Mouse (Mus musculus) midbrain, postnatal 0 days (tissue): ENCODE measurements around the gene Slc38a5. TPM values are rescaled to one million over a fixed set of nuclear protein-coding genes. Genes with fewer than 3 reads are reported as not detected.

Experiments used
- ATAC-seq: fragments of 200-750 bp; cut with Nextera tagmentation; 2 replicates; pipeline ENCODE4 v1.8.0; 2017; ENCODE audit warnings: moderate number of reproducible peaks, mild to moderate bottlenecking, moderate TSS enrichment, moderate library complexity; ENCODE audit not compliant: low FRiP score
- DNase-seq: peaks from one replicate; pipeline ENCODE4 v3.0.0-alpha.2; 2015; ENCODE audit warnings: low spot score
- H3K27ac ChIP-seq: fragments of 300-500 bp; sonication (generic); 2 replicates; pipeline ENCODE4 v1.5.1; 2014; ENCODE audit warnings: low read depth, mild to moderate bottlenecking, low read length, mixed read lengths
- H3K27me3 ChIP-seq: fragments of 300-500 bp; sonication (generic); 2 replicates; pipeline ENCODE4 v1.6.1; 2014; ENCODE audit warnings: low read length, control low read depth, mixed read lengths; ENCODE audit not compliant: insufficient read depth
- H3K36me3 ChIP-seq: fragments of 300-500 bp; sonication (generic); 2 replicates; pipeline ENCODE4 v1.6.1; 2014; ENCODE audit warnings: low read length, control low read depth, mixed read lengths; ENCODE audit not compliant: insufficient read depth
- H3K4me1 ChIP-seq: fragments of 300-500 bp; sonication (generic); 2 replicates; pipeline ENCODE4 v1.6.1; 2014; ENCODE audit warnings: mild to moderate bottlenecking, control low read depth, antibody characterized with exemption, low read length, mixed read lengths; ENCODE audit not compliant: insufficient read depth
- H3K4me2 ChIP-seq: fragments of 300-500 bp; sonication (generic); 2 replicates; pipeline ENCODE4 v1.6.1; 2014; ENCODE audit warnings: low read depth, mild to moderate bottlenecking, low read length, mixed read lengths; ENCODE audit not compliant: poor library complexity, severe bottlenecking
- H3K4me3 ChIP-seq: fragments of 300-500 bp; sonication (generic); 2 replicates; pipeline ENCODE4 v1.5.1; 2014; ENCODE audit warnings: low read depth, mild to moderate bottlenecking, low read length, moderate library complexity
- H3K9ac ChIP-seq: fragments of 300-500 bp; sonication (generic); replicated peaks from 2 replicates; pipeline ENCODE4 v1.6.1; 2014; ENCODE audit warnings: mild to moderate bottlenecking, low read length, moderate library complexity, mixed read lengths; ENCODE audit not compliant: poor library complexity, severe bottlenecking
- H3K9me3 ChIP-seq: fragments of 300-500 bp; sonication (generic); 2 replicates; pipeline ENCODE4 v1.6.1; 2016; ENCODE audit warnings: low read length, control low read depth
- CTCF ChIP-seq: IDR thresholded peaks from 2 replicates; pipeline ENCODE4 v1.5.1; 2016; ENCODE audit warnings: antibody characterized with exemption, mild to moderate bottlenecking
- WGBS: fragments of 180-500 bp; shearing (Covaris S2); extraction: QIAGEN DNeasy Blood & Tissue Kit; methylation state at CpG from one replicate; pipeline ENCODE4 v1.1.7; 2014; 5-methylcytosine and 5-hydroxymethylcytosine counted together
- polyA plus RNA-seq: library from polyadenylated mRNA; unstranded; fragments of >200 nt; fragmentation: Nextera tagmentation; extraction: Ambion mirVana; gene quantifications from 2 replicates; pipeline ENCODE4 v1.2.1, GENCODE M21; 2015
- total RNA-seq: library from RNA; depleted of rRNA; stranded (reverse); fragments of >200 nt; gene quantifications from 2 replicates; pipeline ENCODE4 v1.2.3, GENCODE M21; 2014; rRNA removed

The Slc38a5 gene
- total RNA-seq (14.4 and 22.4 TPM in 2 replicates), polyA plus RNA-seq (17.1 and 17.5 TPM in 2 replicates)

DNA sequence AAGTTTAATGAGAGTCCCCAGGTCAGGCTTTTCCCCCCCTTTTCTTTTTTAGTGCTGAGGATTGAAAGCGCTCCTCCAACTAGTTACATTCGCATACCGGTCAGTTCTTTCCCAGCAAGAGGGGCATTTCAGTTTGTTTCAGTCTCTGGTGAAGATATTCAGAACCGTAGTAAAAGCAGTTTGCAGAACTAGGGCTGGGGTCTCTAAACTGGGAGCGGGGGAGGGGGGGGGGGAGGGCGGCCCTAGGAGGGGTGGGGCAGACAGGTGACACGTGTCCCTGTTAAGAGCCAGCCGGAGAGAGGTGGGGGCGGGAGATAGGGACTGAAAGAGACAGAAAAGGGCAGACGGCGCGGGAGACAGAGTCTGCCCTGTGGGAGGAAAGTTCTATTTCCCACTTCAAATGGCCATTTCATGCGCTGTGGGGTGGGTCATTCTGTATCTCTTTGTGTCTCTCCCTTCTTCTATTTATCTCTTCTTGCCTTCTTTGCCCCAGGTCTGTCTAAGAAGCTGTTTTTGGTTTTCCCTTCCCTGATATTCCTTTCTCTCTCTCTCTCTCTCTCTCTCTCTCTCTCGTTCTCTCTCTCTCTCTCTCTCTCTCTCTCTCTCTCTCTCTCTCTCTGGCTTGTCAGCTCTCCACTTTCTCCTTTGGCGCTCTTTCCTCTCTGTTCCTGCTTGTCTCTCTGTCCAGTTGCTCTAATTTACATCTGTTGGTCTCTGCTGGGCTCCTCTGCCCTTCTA lies at the start of gene Slc38a5:
Gene Slc38a5, plus strand, starts transcription at position 51 of the 738 bp plus-strand sequence.
- H3K36me3 ChIP-seq = no peaks in the 10 kb centered on the region
- ATAC-seq (no peak), DNase-seq (no peak)
- peak within 1 kb of the TSS; percentile 12; the same call in 1 of the 2 replicates for H3K4me3 ChIP-seq
- H3K27me3 ChIP-seq = no peaks in the 10 kb centered on the region
- no peak within 1 kb of the TSS for H3K27ac ChIP-seq
- H3K4me2 ChIP-seq = peak within 1 kb of the TSS; percentile 24; the same call in 1 of the 2 replicates
- no peaks in the 10 kb centered on the region for H3K9me3 ChIP-seq
- 27% methylated on average over 9 of the region's 15 CpGs for WGBS
- no peak for TF ChIP-seq CTCF
- H3K4me1 ChIP-seq = no peaks in the 10 kb centered on the region
- H3K9ac ChIP-seq = no peak within 1 kb of the TSS

DNA sequence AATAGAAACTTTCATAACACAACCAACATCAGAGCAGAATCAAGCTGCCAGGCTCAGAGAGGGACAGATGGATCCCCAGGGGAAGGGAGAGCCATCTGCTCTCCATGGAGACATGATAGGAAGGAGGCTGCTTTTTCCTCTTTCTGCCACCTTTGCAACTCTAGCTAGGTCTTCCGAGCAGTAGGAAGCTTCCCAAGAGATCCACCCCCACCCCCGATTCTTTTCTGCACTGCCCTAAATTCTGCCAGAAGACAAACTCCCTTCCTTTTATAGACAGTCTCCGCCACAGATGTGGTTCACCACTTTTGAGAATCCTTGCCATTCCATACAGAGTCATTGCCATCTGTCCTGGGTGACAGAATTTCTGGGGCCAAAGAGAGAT lies 48.6 kb upstream of the Slc38a5 start:
- Histone ChIP-seq H3K4me3 (no peak overlapping the region), H3K4me2 (no peak overlapping the region), H3K9me3 (no peaks in the 10 kb centered on the region), H3K27me3 (no peaks in the 10 kb centered on the region), H3K4me1 (no peaks in the 10 kb centered on the region), H3K9ac (no peak overlapping the region), H3K27ac (no peak overlapping the region), H3K36me3 (no peaks in the 10 kb centered on the region)
- ATAC-seq (no peak), DNase-seq (peak; percentile 3)
- 67% methylated on average over 3 of the region's 3 CpGs for WGBS
- no peak for TF ChIP-seq CTCF

DNA sequence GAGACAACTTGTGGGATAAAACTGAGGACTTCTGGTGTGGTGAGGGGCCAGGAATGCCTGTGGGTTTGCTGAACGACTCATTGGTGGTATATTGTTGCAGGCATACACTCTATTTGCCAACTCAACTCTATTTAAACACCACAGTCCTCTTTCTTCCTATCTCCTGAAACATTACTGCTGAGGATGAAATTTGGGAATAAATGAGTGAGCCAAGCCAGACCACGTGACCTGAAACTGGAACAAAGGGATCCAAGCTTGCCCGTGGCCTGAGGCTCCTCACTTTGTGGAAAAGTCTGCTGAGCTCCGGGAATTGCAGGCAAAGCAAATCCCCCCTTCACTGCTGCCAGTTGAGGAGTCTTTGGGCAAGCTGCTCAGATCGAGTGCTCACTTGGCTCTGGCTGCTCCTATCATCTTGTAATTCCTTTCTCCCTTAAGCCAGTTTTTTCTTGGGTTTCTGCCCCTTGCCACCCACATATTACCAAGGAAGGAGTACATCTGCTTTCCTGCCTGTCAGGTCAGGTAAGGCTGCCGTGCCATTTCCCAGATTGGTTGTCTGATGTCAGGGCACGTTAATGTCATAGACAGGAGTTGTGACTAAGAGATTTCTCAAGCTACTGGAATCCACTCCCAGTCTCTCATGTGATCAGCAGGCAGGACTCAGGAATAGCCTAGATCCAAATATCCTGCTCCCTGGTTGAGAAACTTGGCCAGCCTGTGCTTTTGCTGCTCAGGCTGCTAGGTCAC lies 48.1 kb upstream of the Slc38a5 start:
- no peaks in the 10 kb centered on the region for H3K36me3 ChIP-seq
- no peaks in the 10 kb centered on the region for H3K4me1 ChIP-seq
- no peaks in the 10 kb centered on the region for H3K9me3 ChIP-seq
- 59% methylated on average over 7 of the region's 7 CpGs for WGBS
- no peak overlapping the region for H3K4me3 ChIP-seq
- TF ChIP-seq CTCF = no peak
- DNase-seq = no peak
- H3K27ac ChIP-seq = no peak overlapping the region
- no peak overlapping the region for H3K9ac ChIP-seq
- H3K27me3 ChIP-seq = no peaks in the 10 kb centered on the region
- ATAC-seq = no peak
- no peak overlapping the region for H3K4me2 ChIP-seq

DNA sequence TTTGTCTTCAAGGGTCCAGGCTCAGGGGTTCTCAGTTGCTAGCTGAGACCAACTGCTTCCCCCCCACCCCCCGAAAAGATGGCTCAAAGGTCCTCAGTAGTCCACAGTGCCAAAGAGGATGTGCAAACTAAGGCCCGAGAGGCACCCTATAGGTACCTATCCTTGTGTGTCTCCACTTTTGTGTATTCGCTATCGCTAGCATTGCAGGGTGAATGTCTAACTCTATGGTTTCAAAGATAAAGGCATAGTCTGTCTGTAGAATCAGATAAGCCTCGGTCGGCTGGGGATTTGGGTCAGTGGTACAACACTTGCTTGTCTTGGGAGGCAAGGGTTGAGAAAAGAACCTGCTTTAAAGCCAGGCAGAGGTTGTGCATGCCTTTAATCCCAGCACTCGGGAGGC lies 47.5 kb upstream of the Slc38a5 start:
- Histone ChIP-seq H3K4me1 (no peaks in the 10 kb centered on the region), H3K36me3 (no peaks in the 10 kb centered on the region), H3K9me3 (no peaks in the 10 kb centered on the region), H3K4me2 (no peak overlapping the region), H3K27me3 (no peaks in the 10 kb centered on the region), H3K9ac (no peak overlapping the region), H3K4me3 (no peak overlapping the region), H3K27ac (no peak overlapping the region)
- 90% methylated on average over 7 of the region's 7 CpGs for WGBS
- no peak for DNase-seq
- no peak for ATAC-seq
- TF ChIP-seq CTCF = no peak

DNA sequence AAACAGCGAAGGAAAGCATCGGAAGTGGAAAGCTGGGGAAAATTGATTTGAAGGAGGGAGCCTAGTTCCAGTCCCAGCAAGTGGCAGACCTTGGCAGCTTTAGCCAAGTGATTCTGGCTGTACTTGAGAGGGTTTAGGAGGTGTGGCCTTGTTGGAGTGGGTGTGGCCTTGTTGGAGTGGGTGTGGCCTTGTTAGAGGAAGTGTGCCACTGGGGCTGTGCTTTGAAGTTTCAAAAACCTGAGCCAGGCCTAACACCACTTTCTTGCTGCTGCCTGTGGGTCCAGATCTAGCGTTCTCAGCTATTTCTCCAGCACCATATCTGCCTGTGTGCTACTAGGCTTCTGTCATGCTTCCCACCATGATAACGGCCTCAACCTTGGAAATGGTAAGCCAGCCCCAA lies 40.7 kb upstream of the Slc38a5 start:
- 69% methylated on average over 4 of the region's 4 CpGs for WGBS
- Histone ChIP-seq H3K36me3 (no peaks in the 10 kb centered on the region), H3K27ac (no peak overlapping the region), H3K4me1 (no peaks in the 10 kb centered on the region), H3K4me2 (no peak overlapping the region), H3K9me3 (no peaks in the 10 kb centered on the region), H3K4me3 (no peak overlapping the region), H3K27me3 (no peaks in the 10 kb centered on the region), H3K9ac (no peak overlapping the region)
- DNase-seq (no peak), ATAC-seq (no peak)
- TF ChIP-seq CTCF = no peak

DNA sequence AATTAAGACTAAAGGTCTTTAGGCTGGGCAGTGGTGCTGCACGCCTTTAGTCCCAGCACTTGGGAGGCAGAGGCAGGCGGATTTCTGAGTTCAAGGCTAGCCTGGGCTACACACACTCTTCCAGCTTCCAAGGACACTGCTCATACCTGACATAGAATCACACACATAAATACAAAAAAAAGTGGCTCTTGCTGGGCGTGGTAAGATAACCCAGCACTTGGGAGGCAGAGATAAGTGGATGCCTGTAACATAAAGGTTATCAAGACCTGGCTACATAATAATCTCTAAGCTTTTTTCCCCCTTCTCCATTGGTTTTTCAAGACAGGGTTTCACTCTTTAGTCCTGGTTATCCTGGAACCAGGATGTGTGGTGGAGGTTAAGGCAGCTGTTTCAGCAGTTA lies 37.3 kb upstream of the Slc38a5 start:
- H3K4me1 ChIP-seq = no peaks in the 10 kb centered on the region
- no peak for DNase-seq
- no peaks in the 10 kb centered on the region for H3K36me3 ChIP-seq
- H3K27me3 ChIP-seq = no peaks in the 10 kb centered on the region
- no peak overlapping the region for H3K27ac ChIP-seq
- no peak for TF ChIP-seq CTCF
- H3K4me3 ChIP-seq = no peak overlapping the region
- no peak overlapping the region for H3K9ac ChIP-seq
- WGBS = 81% methylated on average over 3 of the region's 3 CpGs
- 0 out of 2 replicates have a peak, but pooled peaks cover 4% of the 10 kb centered on the region for H3K9me3 ChIP-seq
- no peak for ATAC-seq
- H3K4me2 ChIP-seq = no peak overlapping the region
